Mouse (Mus musculus) limb, embryonic 13.5 days (tissue): ENCODE results near the gene Wnt10b. TPM values are rescaled to one million over a fixed set of nuclear protein-coding genes. Genes with fewer than 3 reads are reported as not detected.
"Not testable (repeated sequence)": the region's sequence is repeated elsewhere in the genome, so short reads cannot be mapped to it uniquely, and the experiment has no call there.

Experiments
- ATAC-seq: fragments of 200-750 bp; cut with Nextera tagmentation; 2 replicates; pipeline ENCODE4 v1.8.0; 2017; ENCODE audit warnings: low read depth, moderate number of reproducible peaks, moderate TSS enrichment; ENCODE audit not compliant: low FRiP score
- H3K27ac ChIP-seq: fragments of 300-500 bp; sonication (generic); 2 replicates; pipeline ENCODE4 v1.5.1; 2015; ENCODE audit warnings: inconsistent platforms, mild to moderate bottlenecking, moderate library complexity
- H3K27me3 ChIP-seq: fragments of 300-500 bp; sonication (generic); 2 replicates; pipeline ENCODE4 v1.6.1; 2015; ENCODE audit warnings: mild to moderate bottlenecking, inconsistent platforms
- H3K36me3 ChIP-seq: fragments of 300-500 bp; sonication (generic); 2 replicates; pipeline ENCODE4 v1.6.1; 2015; ENCODE audit warnings: inconsistent platforms, mild to moderate bottlenecking, moderate library complexity
- H3K4me1 ChIP-seq: fragments of 300-500 bp; sonication (generic); 2 replicates; pipeline ENCODE4 v1.6.1; 2015; ENCODE audit warnings: inconsistent platforms
- H3K4me2 ChIP-seq: fragments of 300-500 bp; sonication (generic); replicated peaks from 2 replicates; pipeline ENCODE4 v1.6.1; 2015; ENCODE audit warnings: inconsistent platforms, mild to moderate bottlenecking, moderate library complexity
- H3K4me3 ChIP-seq: fragments of 300-500 bp; sonication (generic); 2 replicates; pipeline ENCODE4 v1.5.1; 2015; ENCODE audit warnings: moderate library complexity, mild to moderate bottlenecking, inconsistent platforms
- H3K9ac ChIP-seq: fragments of 300-500 bp; sonication (generic); 2 replicates; pipeline ENCODE4 v1.6.1; 2015; ENCODE audit warnings: mild to moderate bottlenecking, inconsistent platforms
- H3K9me3 ChIP-seq: fragments of 300-500 bp; sonication (generic); 2 replicates; pipeline ENCODE4 v1.6.1; 2016; ENCODE audit warnings: inconsistent platforms
- WGBS: fragments of 180-500 bp; shearing (Covaris S2); methylation state at CpG from one replicate; pipeline ENCODE4 v1.1.7; 2015; 5-methylcytosine and 5-hydroxymethylcytosine counted together
- polyA plus RNA-seq: library from polyadenylated mRNA; unstranded; fragments of >200 nt; fragmentation: Nextera tagmentation; extraction: Ambion mirVana; gene quantifications from 2 replicates; pipeline ENCODE4 v1.2.1, GENCODE M21; 2015

Gene Wnt10b
- polyA plus RNA-seq, 1 experiment from 2014 or later, result 2.4 TPM

DNA sequence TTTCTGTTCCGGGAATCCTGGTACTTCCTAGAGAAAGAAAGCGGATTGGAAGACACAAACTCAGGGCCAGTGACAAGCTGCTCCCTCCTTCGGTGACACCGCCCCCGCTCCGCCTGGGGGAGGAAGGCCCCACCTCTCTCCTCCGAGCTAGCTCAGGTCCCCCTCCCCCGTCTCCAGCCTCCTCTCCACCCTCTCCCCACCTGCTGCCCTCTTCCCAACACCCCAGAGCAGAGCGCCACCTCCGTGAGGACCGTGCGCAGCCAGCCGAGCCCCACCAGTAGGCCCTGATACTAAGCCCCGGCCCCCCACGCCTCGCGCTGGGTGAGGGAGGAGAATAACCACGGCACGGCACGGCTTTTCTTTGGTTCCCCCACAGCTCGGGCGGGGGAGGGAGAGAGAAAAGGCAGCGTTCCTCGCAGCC is 15.7 kb downstream of the Wnt10b start:
- Histone ChIP-seq H3K27ac (peak overlapping the region; percentile 75), H3K4me3 (peak overlapping the region; percentile 99), H3K4me2 (peak overlapping the region; percentile 87), H3K36me3 (peaks cover 29% of the 10 kb centered on the region), H3K9me3 (no peaks in the 10 kb centered on the region), H3K27me3 (peaks cover 18% of the 10 kb centered on the region; the same call in 1 of the 2 replicates), H3K9ac (peak overlapping the region; percentile 94), H3K4me1 (peaks cover 22% of the 10 kb centered on the region)
- under 1% methylated on average over 24 of the region's 24 CpGs for WGBS
- ATAC-seq, result peak; percentile 69

GRCm38 (mm10) chr15:98754125-98754524 is 23.8 kb downstream of the Wnt10b start:
- H3K36me3 ChIP-seq, result peaks cover 43% of the 10 kb centered on the region
- ATAC-seq, result no peak
- H3K27ac ChIP-seq, result no peak overlapping the region
- no peaks in the 10 kb centered on the region for H3K27me3 ChIP-seq
- H3K9ac ChIP-seq, result no peak overlapping the region
- no peak overlapping the region for H3K4me2 ChIP-seq
- WGBS, result 86% methylated on average over 2 of the region's 2 CpGs
- H3K4me3 ChIP-seq, result no peak overlapping the region
- no peaks in the 10 kb centered on the region for H3K9me3 ChIP-seq
- H3K4me1 ChIP-seq, result no peaks in the 10 kb centered on the region

DNA sequence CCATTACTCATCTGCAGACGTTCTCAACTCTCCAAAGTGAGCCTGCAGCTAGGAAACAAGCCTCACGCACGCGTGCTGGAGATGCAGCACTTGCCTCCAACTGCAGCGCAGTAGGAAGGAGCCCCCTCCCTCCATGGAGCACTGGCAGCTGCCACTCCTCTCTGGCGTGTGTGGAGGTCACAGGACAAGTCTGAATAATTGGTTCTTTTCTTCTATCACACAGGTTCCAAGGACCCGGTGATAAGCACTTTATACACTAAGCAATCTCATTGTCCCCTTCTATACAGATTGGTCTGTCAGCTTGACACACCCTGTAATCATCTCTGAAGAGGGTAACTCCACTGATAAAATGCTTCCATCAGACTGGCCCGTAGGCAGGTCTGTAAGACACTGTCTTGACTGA is 24.9 kb downstream of the Wnt10b start:
- ATAC-seq, result no peak
- no peak overlapping the region for H3K9ac ChIP-seq
- no peak overlapping the region for H3K27ac ChIP-seq
- no peaks in the 10 kb centered on the region for H3K9me3 ChIP-seq
- no peaks in the 10 kb centered on the region for H3K27me3 ChIP-seq
- no peaks in the 10 kb centered on the region for H3K4me1 ChIP-seq
- WGBS, result 80% methylated on average over 8 of the region's 8 CpGs
- peaks cover 32% of the 10 kb centered on the region for H3K36me3 ChIP-seq
- H3K4me2 ChIP-seq, result no peak overlapping the region
- H3K4me3 ChIP-seq, result no peak overlapping the region

DNA sequence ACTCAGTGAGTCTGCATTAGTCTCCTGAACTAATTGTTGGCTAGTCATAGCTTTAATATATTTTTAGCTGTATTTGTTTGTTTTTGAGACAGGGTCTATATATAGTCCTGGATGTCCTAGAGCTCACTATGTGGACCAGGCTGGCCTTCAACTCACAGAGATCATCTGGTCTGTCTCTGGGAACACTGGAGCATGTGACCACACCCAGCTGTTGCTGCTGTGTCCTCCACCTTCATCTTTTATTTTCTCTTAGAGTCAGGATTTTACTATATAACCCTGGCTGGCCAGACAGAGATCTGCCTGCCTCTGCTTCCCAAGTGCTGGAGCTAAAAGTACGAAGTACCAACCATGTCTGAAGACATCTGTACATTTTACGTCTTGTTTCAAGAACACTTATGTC is 28.9 kb downstream of the Wnt10b start:
- Histone ChIP-seq H3K9ac (no peak overlapping the region), H3K27ac (no peak overlapping the region), H3K36me3 (peaks cover 11% of the 10 kb centered on the region), H3K9me3 (no peaks in the 10 kb centered on the region), H3K4me1 (no peaks in the 10 kb centered on the region), H3K27me3 (no peaks in the 10 kb centered on the region), H3K4me3 (no peak overlapping the region), H3K4me2 (no peak overlapping the region)
- no peak for ATAC-seq
- WGBS, result 96% methylated on average over 2 of the region's 2 CpGs

- no peak for ATAC-seq
- H3K4me1 ChIP-seq, result no peaks in the 10 kb centered on the region
- H3K27me3 ChIP-seq, result no peaks in the 10 kb centered on the region
- H3K4me2 ChIP-seq, result no peak overlapping the region
- no peak overlapping the region for H3K4me3 ChIP-seq
- H3K9me3 ChIP-seq, result no peaks in the 10 kb centered on the region
- no peak overlapping the region for H3K9ac ChIP-seq
- no peak overlapping the region for H3K27ac ChIP-seq
- WGBS, result 80% methylated on average over 6 of the region's 6 CpGs
- H3K36me3 ChIP-seq, result peaks cover 20% of the 10 kb centered on the region
Measured at GRCm38 (mm10) chr15:98747296-98747695, 30.7 kb downstream of the Wnt10b start.

DNA sequence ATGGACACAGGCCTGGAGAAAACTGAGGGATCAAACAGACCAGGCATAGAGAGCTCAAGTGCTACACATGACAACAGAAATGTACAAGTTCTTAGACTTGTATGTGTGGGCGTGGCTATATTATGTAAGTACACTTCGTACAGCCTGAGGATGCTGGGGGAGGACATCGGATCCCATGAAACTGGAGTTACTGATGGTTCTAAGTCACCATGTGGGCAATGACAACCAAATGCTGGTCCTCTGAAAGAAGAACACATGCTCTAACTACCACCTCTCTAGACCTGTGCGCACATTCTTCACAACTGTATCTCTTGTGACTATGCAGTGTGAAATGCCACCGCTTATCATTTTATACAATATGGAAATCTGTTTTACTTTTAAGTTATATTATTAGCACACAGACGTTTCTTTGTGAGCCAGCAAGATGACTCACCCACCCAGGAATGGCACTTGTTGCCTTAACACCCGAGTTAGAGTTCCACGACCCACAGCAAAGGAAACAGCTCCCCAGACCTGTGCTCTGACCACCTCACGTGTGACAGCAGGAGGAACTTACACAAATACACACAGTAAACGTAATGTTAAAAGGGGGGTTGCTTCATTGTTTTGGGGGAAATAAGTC is 31.5 kb downstream of the Wnt10b start:
- 84% methylated on average over 10 of the region's 10 CpGs for WGBS
- Histone ChIP-seq H3K9me3 (no peaks in the 10 kb centered on the region), H3K4me2 (no peak overlapping the region), H3K27me3 (no peaks in the 10 kb centered on the region), H3K9ac (no peak overlapping the region), H3K4me3 (no peak overlapping the region), H3K4me1 (no peaks in the 10 kb centered on the region), H3K36me3 (peaks cover 28% of the 10 kb centered on the region), H3K27ac (no peak overlapping the region)
- no peak for ATAC-seq

DNA sequence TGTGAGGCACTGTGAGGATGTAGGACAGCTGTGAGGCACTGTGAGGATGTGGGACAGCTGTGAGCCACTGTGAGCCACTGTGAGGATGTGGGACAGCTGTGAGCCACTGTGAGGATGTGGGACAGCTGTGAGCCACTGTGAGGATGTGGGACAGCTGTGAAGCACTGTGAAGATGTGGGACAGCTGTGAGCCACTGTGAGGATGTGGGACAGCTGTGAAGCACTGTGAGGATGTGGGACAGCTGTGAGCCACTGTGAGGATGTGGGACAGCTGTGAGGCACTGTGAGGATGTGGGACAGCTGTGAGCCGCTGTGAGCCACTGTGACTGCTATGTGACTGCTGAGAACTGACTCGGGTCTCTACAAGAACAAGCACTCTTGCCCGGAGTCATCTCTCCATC is 34.1 kb downstream of the Wnt10b start:
- ATAC-seq, H3K4me3 ChIP-seq, H3K9ac ChIP-seq, H3K9me3 ChIP-seq, H3K27me3 ChIP-seq, H3K4me1 ChIP-seq, H3K4me2 ChIP-seq, H3K27ac ChIP-seq: not testable (repeated sequence)
- H3K36me3 ChIP-seq, result peaks cover 46% of the 10 kb centered on the region
- WGBS, result 92% methylated on average over 3 of the region's 3 CpGs

DNA sequence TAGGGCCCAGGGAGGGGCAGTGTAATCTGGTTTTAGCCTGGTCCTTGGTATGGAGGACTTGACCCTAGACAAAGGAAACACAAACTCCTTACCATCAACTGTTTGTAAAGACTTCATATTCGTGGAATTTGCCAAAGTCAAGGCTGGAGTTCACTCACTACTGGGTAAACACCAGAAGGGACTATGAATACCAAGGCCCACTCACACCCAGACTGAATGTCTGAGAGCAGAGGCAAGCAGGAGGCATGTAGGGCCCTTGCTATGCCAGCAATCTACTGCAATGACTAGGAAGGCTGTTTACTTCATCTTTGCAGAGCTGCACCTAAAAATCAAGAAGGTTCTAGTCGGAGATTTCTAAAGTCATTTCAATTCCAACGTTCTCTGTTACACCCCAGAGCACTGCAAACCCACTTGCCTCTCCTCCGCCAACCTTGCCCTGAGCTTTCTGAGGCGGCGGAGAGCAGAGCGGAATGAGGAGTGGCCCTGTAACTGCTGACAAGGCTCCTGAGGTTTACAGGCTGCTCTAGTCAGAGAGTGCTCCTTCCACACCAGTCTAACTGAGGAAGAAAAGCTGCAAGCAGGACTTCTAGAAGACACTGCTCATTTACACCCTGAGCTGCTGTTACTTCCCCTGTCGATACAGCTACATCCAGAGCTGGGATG is 35.1 kb downstream of the Wnt10b start:
- H3K4me1 ChIP-seq, result no peaks in the 10 kb centered on the region
- no peak for ATAC-seq
- H3K27ac ChIP-seq, result no peak overlapping the region
- H3K36me3 ChIP-seq, result peaks cover 54% of the 10 kb centered on the region
- H3K4me2 ChIP-seq, result no peak overlapping the region
- no peaks in the 10 kb centered on the region for H3K9me3 ChIP-seq
- H3K4me3 ChIP-seq, result no peak overlapping the region
- H3K27me3 ChIP-seq, result no peaks in the 10 kb centered on the region
- 80% methylated on average over 8 of the region's 8 CpGs for WGBS
- no peak overlapping the region for H3K9ac ChIP-seq

GRCm38 (mm10) chr15:98740219-98740618 is 37.7 kb downstream of the Wnt10b start:
- H3K27me3 ChIP-seq, result no peaks in the 10 kb centered on the region
- no peaks in the 10 kb centered on the region for H3K4me1 ChIP-seq
- no peaks in the 10 kb centered on the region for H3K9me3 ChIP-seq
- peaks cover 80% of the 10 kb centered on the region for H3K36me3 ChIP-seq
- H3K27ac ChIP-seq, result no peak overlapping the region
- no peak overlapping the region for H3K9ac ChIP-seq
- WGBS, result 85% methylated on average over 8 of the region's 8 CpGs
- no peak overlapping the region for H3K4me3 ChIP-seq
- no peak overlapping the region for H3K4me2 ChIP-seq
- no peak for ATAC-seq

- Histone ChIP-seq H3K9me3 (no peaks in the 10 kb centered on the region), H3K4me1 (0 out of 2 replicates have a peak, but pooled peaks cover 5% of the 10 kb centered on the region), H3K9ac (no peak overlapping the region), H3K36me3 (peaks cover 80% of the 10 kb centered on the region), H3K4me2 (no peak overlapping the region), H3K27me3 (no peaks in the 10 kb centered on the region), H3K27ac (no peak overlapping the region), H3K4me3 (no peak overlapping the region)
- ATAC-seq, result no peak
- 60% methylated on average over 4 of the region's 4 CpGs for WGBS
Measured at GRCm38 (mm10) chr15:98738796-98739195, 39.2 kb downstream of the Wnt10b start.

GRCm38 (mm10) chr15:98737881-98738280 is 40.1 kb downstream of the Wnt10b start:
- no peaks in the 10 kb centered on the region for H3K9me3 ChIP-seq
- no peak for ATAC-seq
- H3K4me2 ChIP-seq, result no peak overlapping the region
- no peak overlapping the region for H3K4me3 ChIP-seq
- no peaks in the 10 kb centered on the region for H3K27me3 ChIP-seq
- H3K27ac ChIP-seq, result no peak overlapping the region
- H3K9ac ChIP-seq, result no peak overlapping the region
- peaks cover 77% of the 10 kb centered on the region for H3K36me3 ChIP-seq
- H3K4me1 ChIP-seq, result peaks cover 5% of the 10 kb centered on the region; the same call in 1 of the 2 replicates

DNA sequence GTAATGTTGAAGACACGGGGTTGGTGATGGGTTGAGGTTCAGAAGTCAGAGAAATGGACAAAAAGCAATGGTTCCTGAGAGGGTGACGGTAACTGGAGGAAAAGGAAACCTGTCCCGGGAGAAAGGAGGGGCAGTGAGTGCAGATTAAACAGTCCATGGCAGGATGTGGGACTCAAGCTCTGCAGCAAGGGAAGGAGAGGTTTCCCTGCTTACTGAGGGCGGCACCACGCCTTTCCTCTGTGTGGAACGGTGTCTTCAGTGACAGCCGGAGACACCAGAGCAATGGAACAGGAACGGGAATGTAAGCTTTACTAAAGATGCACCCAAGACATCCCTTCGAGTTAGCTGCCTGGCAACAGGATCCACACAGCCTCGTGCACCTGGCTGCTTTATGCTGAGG is 41.4 kb downstream of the Wnt10b start:
- H3K27ac ChIP-seq, result no peak overlapping the region
- 89% methylated on average over 10 of the region's 10 CpGs for WGBS
- no peak for ATAC-seq
- H3K4me3 ChIP-seq, result no peak overlapping the region
- H3K27me3 ChIP-seq, result no peaks in the 10 kb centered on the region
- no peak overlapping the region for H3K4me2 ChIP-seq
- H3K36me3 ChIP-seq, result peaks cover 64% of the 10 kb centered on the region
- no peaks in the 10 kb centered on the region for H3K9me3 ChIP-seq
- peaks cover 5% of the 10 kb centered on the region; the same call in 1 of the 2 replicates for H3K4me1 ChIP-seq
- H3K9ac ChIP-seq, result no peak overlapping the region
